Mouse (Mus musculus): ENCODE results near the gene Ccdc86. TPM values are rescaled to one million over a fixed set of nuclear protein-coding genes. Genes with fewer than 3 reads are reported as not detected.

Ccdc86 gene
- polyA plus RNA-seq, 1 experiment: 3.9 TPM

DNA sequence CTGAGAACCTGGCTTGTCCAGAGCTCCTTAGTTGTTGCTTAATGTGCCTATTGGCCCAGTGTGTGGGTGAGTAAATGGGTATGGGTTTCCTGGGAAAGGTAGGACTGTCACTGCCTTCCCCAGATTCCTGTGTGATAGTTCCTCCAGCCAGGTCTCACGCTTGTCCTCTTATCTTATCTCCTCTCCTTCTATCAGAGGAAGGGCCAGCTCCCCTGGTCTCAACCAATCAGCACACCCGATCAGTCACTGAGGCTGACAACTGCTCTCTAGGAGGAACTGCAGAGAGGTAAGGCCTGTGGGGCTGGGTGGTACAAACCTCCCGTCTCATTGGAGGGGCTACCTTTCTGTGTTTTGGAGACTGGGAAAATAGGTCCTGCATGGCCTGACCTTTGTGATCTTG is 10.3 kb downstream of the Ccdc86 start:
- Histone ChIP-seq H3K4me3 (ENCODE audit: insufficient read depth, low read depth, low read length) (no peak overlapping the region), H3K4me1 (ENCODE audit: control insufficient read depth, insufficient read depth, low read length) (no peaks in the 10 kb centered on the region), H3K27me3 (replicated peaks; ENCODE audit: control insufficient read depth, insufficient read depth, low read length) (no peaks in the 10 kb centered on the region), H3K36me3 (ENCODE audit: control insufficient read depth, insufficient read depth, low read length) (no peaks in the 10 kb centered on the region), H3K27ac (ENCODE audit: insufficient read depth, low read depth, low read length) (no peak overlapping the region)
- no peak for TF ChIP-seq CTCF (conservative IDR thresholded peaks at IDR 0.05; ENCODE audit: insufficient read depth, insufficient read length, low read depth, low read length)
- no peak for TF ChIP-seq POLR2A (IDR thresholded peaks at IDR 0.05; ENCODE audit: low read depth, low read length)
- WGBS: 85% methylated on average over 3 of the region's 3 CpGs
- DNase-seq: no peak

DNA sequence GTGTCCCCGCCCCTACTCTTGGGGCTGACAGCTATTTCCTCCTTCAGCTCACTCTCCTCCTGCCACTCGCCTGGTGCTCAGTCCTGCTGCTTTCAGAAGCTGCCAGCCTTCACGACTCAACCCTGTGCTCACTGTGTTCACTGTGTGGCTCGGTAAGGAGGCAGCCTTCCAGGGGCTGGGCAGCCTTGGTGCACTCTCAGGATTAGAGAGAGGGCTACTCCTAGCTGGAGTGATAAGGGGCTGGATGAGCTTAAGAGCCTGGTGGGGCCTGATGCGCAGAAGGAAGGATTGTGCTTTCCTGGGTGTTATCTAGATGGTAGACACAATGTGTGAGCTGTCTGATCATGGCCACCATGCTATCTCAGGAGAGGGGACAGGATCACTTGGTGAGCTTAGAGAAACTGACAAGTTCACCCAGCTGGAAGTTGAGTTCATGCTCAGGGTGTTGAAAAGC is 11.9 kb downstream of the Ccdc86 start, which contains the start of gene Ptgdr2:
Ptgdr2 (plus strand) TSS at position 51 of the 454 bp plus-strand sequence.
- WGBS: 53% methylated on average over 5 of the region's 5 CpGs
- no peak for DNase-seq

DNA sequence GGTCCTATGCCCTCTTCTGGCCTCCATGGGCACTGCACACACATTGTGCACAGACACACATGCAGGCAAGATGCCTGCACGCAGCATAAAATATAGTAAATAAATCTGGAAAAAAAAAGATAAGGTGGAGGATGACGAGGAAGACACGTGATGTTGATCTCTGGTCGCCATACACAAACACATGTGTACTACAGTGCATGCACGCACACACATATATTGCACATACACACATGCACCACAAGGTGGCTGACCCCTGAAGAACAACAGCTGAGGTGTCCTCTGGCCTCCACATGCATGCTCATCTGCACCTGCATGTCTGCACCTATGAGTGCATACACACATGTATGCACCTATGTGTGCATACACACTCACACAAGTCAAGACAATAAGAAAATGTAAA is 13.0 kb downstream of the Ccdc86 start:
- TF ChIP-seq CTCF (conservative IDR thresholded peaks at IDR 0.05; ENCODE audit: insufficient read depth, insufficient read length, low read depth, low read length) (0 out of 2 replicates have a peak, but pooled peaks have one; percentile 2), POLR2A (IDR thresholded peaks at IDR 0.05; ENCODE audit: low read depth, low read length) (no peak)
- Histone ChIP-seq H3K4me1 (ENCODE audit: control insufficient read depth, insufficient read depth, low read length) (no peaks in the 10 kb centered on the region), H3K4me3 (ENCODE audit: insufficient read depth, low read depth, low read length) (no peak overlapping the region), H3K27me3 (replicated peaks; ENCODE audit: control insufficient read depth, insufficient read depth, low read length) (no peaks in the 10 kb centered on the region), H3K27ac (ENCODE audit: insufficient read depth, low read depth, low read length) (no peak overlapping the region), H3K36me3 (ENCODE audit: control insufficient read depth, insufficient read depth, low read length) (no peaks in the 10 kb centered on the region)
- WGBS: 85% methylated on average over 5 of the region's 5 CpGs
- DNase-seq: no peak

More for the DNA sequence above, 11.9 kb downstream of the Ccdc86 start, which contains the start of gene Ptgdr2:
- Histone ChIP-seq H3K27me3 (replicated peaks; ENCODE audit: control insufficient read depth, insufficient read depth, low read length) (no peaks in the 10 kb centered on the region), H3K4me3 (ENCODE audit: insufficient read depth, low read depth, low read length) (no peak within 1 kb of the TSS), H3K4me1 (ENCODE audit: control insufficient read depth, insufficient read depth, low read length) (no peaks in the 10 kb centered on the region), H3K36me3 (ENCODE audit: control insufficient read depth, insufficient read depth, low read length) (no peaks in the 10 kb centered on the region), H3K27ac (ENCODE audit: insufficient read depth, low read depth, low read length) (no peak within 1 kb of the TSS)
- no peak for TF ChIP-seq CTCF (conservative IDR thresholded peaks at IDR 0.05; ENCODE audit: insufficient read depth, insufficient read length, low read depth, low read length)
- no peak for TF ChIP-seq POLR2A (IDR thresholded peaks at IDR 0.05; ENCODE audit: low read depth, low read length)

DNA sequence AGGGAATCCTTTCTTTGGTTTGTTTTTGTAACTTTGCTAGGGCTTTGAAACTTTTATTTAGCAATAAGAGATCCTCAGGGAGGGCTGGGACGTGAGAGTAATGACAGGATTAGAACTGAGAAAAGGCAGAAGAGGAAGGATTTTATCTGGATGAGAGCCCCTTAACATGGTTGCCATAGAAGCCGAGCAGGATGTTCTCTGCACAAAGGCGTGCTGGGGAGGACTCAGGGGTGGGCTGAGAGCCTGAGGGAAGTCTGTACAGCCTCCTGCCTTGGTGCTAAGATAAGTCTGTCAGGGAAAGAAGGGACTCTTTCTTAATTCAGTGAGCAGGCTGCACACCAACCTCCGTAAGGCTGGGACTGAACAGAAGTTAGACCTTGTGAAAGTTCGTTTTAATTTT is 14.0 kb downstream of the Ccdc86 start:
- Histone ChIP-seq H3K4me1 (ENCODE audit: control insufficient read depth, insufficient read depth, low read length) (no peaks in the 10 kb centered on the region), H3K27me3 (replicated peaks; ENCODE audit: control insufficient read depth, insufficient read depth, low read length) (no peaks in the 10 kb centered on the region), H3K27ac (ENCODE audit: insufficient read depth, low read depth, low read length) (no peak overlapping the region), H3K36me3 (ENCODE audit: control insufficient read depth, insufficient read depth, low read length) (no peaks in the 10 kb centered on the region), H3K4me3 (ENCODE audit: insufficient read depth, low read depth, low read length) (no peak overlapping the region)
- TF ChIP-seq CTCF (conservative IDR thresholded peaks at IDR 0.05; ENCODE audit: insufficient read depth, insufficient read length, low read depth, low read length): no peak
- TF ChIP-seq POLR2A (IDR thresholded peaks at IDR 0.05; ENCODE audit: low read depth, low read length): no peak
- WGBS: 65% methylated on average over 5 of the region's 5 CpGs
- DNase-seq: no peak

DNA sequence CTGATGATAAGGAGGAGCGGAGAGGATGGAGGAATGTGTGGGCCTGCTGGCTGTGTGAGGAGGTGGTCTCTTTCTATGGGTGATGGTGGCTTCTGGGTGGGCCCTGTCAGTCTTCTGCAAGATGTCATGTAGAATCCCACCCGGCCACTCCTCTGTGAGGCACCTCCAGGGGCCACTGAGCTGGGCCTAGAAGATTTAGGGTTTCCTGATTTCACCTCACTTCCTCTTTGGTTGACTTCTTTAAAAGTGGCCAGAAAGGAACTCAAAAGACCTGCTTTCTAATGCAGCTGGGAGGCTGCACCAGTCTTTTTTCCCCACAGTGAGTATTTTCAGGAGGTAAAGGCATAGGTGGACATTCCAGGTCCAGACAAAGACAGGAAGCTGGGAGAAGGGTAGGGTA is 18.4 kb downstream of the Ccdc86 start:
- Histone ChIP-seq H3K36me3 (ENCODE audit: control insufficient read depth, insufficient read depth, low read length) (no peaks in the 10 kb centered on the region), H3K27me3 (replicated peaks; ENCODE audit: control insufficient read depth, insufficient read depth, low read length) (no peaks in the 10 kb centered on the region), H3K27ac (ENCODE audit: insufficient read depth, low read depth, low read length) (no peak overlapping the region), H3K4me3 (ENCODE audit: insufficient read depth, low read depth, low read length) (no peak overlapping the region), H3K4me1 (ENCODE audit: control insufficient read depth, insufficient read depth, low read length) (peaks cover 10% of the 10 kb centered on the region)
- TF ChIP-seq CTCF (conservative IDR thresholded peaks at IDR 0.05; ENCODE audit: insufficient read depth, insufficient read length, low read depth, low read length): no peak
- TF ChIP-seq POLR2A (IDR thresholded peaks at IDR 0.05; ENCODE audit: low read depth, low read length): no peak
- WGBS: 83% methylated on average over 2 of the region's 2 CpGs
- no peak for DNase-seq

DNA sequence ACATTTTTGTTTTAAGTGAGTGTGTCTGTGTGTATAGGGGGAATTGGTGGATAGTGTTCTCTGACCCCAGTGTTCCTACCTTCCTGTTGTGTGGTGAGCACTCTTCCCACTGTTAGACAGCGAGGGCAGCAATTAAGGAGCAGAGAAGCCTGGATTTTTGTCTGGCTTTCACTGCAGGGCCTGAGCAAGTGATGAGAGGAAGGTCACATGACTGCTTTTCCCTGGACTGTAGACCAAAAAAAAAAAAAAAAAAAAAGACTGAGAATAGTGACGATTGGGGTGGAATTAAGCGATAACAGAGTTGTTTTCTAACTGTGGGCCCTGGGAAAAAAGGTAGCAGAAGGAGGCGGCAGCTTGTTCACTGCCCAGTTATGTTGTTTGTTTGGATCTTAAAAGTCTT is 22.4 kb downstream of the Ccdc86 start:
- peaks cover 10% of the 10 kb centered on the region for H3K4me1 ChIP-seq (ENCODE audit: control insufficient read depth, insufficient read depth, low read length)
- H3K27me3 ChIP-seq (replicated peaks; ENCODE audit: control insufficient read depth, insufficient read depth, low read length): no peaks in the 10 kb centered on the region
- H3K27ac ChIP-seq (ENCODE audit: insufficient read depth, low read depth, low read length): no peak overlapping the region
- 27% methylated on average over 4 of the region's 4 CpGs for WGBS
- H3K4me3 ChIP-seq (ENCODE audit: insufficient read depth, low read depth, low read length): no peak overlapping the region
- no peak for DNase-seq
- TF ChIP-seq CTCF (conservative IDR thresholded peaks at IDR 0.05; ENCODE audit: insufficient read depth, insufficient read length, low read depth, low read length): no peak
- no peak for TF ChIP-seq POLR2A (IDR thresholded peaks at IDR 0.05; ENCODE audit: low read depth, low read length)
- no peaks in the 10 kb centered on the region for H3K36me3 ChIP-seq (ENCODE audit: control insufficient read depth, insufficient read depth, low read length)

DNA sequence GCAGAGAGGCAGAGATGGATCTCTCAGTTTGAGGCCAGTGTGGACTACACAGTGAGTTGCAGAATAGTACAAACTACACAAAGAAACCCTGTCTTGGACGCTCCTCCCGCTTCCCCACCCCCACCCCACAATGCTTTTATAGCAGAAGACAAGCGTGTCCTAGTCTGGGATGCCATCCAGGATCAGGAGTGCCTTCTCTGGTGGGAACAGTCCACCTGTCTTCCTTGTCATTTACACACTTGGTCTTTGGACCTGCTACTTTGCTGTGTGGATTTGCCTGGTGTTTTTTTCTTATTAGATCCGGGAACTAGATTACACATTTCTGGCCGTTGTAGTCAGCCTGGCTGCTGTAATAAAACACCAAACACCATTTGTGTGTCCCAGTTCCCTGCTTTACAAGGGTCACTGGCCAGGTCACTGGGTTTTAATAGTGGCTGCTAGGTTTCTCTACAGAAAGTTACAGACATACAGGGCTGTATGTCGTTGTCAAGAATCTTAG is 22.9 kb downstream of the Ccdc86 start:
- H3K27me3 ChIP-seq (replicated peaks; ENCODE audit: control insufficient read depth, insufficient read depth, low read length): no peaks in the 10 kb centered on the region
- WGBS: 20% methylated on average over 6 of the region's 6 CpGs
- no peak overlapping the region for H3K4me3 ChIP-seq (ENCODE audit: insufficient read depth, low read depth, low read length)
- DNase-seq: peak; percentile 73
- H3K27ac ChIP-seq (ENCODE audit: insufficient read depth, low read depth, low read length): no peak overlapping the region
- no peaks in the 10 kb centered on the region for H3K36me3 ChIP-seq (ENCODE audit: control insufficient read depth, insufficient read depth, low read length)
- H3K4me1 ChIP-seq (ENCODE audit: control insufficient read depth, insufficient read depth, low read length): peaks cover 10% of the 10 kb centered on the region
- TF ChIP-seq POLR2A (IDR thresholded peaks at IDR 0.05; ENCODE audit: low read depth, low read length) (no peak), CTCF (conservative IDR thresholded peaks at IDR 0.05; ENCODE audit: insufficient read depth, insufficient read length, low read depth, low read length) (no peak)
